Mouse (Mus musculus): ENCODE measurements around the gene Rcn3. TPM values are rescaled to one million over a fixed set of nuclear protein-coding genes. Genes with fewer than 3 reads are reported as not detected.

The Rcn3 gene
- polyA plus RNA-seq, 1 experiment from 2014 or later: 215 TPM

GRCm38 (mm10) chr7:45135370-45135769, 43.3 kb upstream of the Rcn3 start:
- Histone ChIP-seq H3K9me3 (replicated peaks; ENCODE audit: low read length) (no peaks in the 10 kb centered on the region), H3K9ac (ENCODE audit: low read depth, low read length) (no peak overlapping the region), H3K4me1 (replicated peaks; ENCODE audit: insufficient read depth, low read length) (peaks cover 9% of the 10 kb centered on the region; the same call in 1 of the 2 replicates), H3K36me3 (ENCODE audit: insufficient read depth, low read length) (no peaks in the 10 kb centered on the region), H3K4me2 (ENCODE audit: low read length) (peak overlapping the region; percentile 91), H3K27me3 (ENCODE audit: insufficient read depth, low read length) (no peaks in the 10 kb centered on the region), H3K27ac (no peak overlapping the region), H3K4me3 (replicated peaks; ENCODE audit: low read depth, low read length) (peak overlapping the region; percentile 67; the same call in 1 of the 2 replicates)
- ATAC-seq (replicated peaks; ENCODE audit: low FRiP score, low read depth) (no peak), DNase-seq (ENCODE audit: low spot score) (no peak)
- 85% methylated on average over 3 of the region's 3 CpGs for WGBS
- TF ChIP-seq CTCF (IDR thresholded peaks at IDR 0.05; ENCODE audit: low read depth): no peak

GRCm38 (mm10) chr7:45134544-45135026, 42.6 kb upstream of the Rcn3 start:
- DNase-seq (ENCODE audit: low spot score): peak; percentile 71
- Histone ChIP-seq H3K27ac (no peak overlapping the region), H3K9me3 (replicated peaks; ENCODE audit: low read length) (no peaks in the 10 kb centered on the region), H3K4me2 (ENCODE audit: low read length) (no peak overlapping the region), H3K4me3 (replicated peaks; ENCODE audit: low read depth, low read length) (no peak overlapping the region), H3K36me3 (ENCODE audit: insufficient read depth, low read length) (no peaks in the 10 kb centered on the region), H3K27me3 (ENCODE audit: insufficient read depth, low read length) (no peaks in the 10 kb centered on the region), H3K4me1 (replicated peaks; ENCODE audit: insufficient read depth, low read length) (peaks cover 11% of the 10 kb centered on the region; the same call in 1 of the 2 replicates), H3K9ac (ENCODE audit: low read depth, low read length) (no peak overlapping the region)
- WGBS: 15% methylated on average over 12 of the region's 12 CpGs
- ATAC-seq (replicated peaks; ENCODE audit: low FRiP score, low read depth): peak; percentile 27
- no peak for TF ChIP-seq CTCF (IDR thresholded peaks at IDR 0.05; ENCODE audit: low read depth)

GRCm38 (mm10) chr7:45133446-45134159, 41.6 kb upstream of the Rcn3 start:
- WGBS: 80% methylated on average over 8 of the region's 8 CpGs
- ATAC-seq (replicated peaks; ENCODE audit: low FRiP score, low read depth) (no peak), DNase-seq (ENCODE audit: low spot score) (no peak)
- peak; percentile 38 for TF ChIP-seq CTCF (IDR thresholded peaks at IDR 0.05; ENCODE audit: low read depth)
- Histone ChIP-seq H3K4me3 (replicated peaks; ENCODE audit: low read depth, low read length) (no peak overlapping the region), H3K4me1 (replicated peaks; ENCODE audit: insufficient read depth, low read length) (peaks cover 17% of the 10 kb centered on the region; the same call in 1 of the 2 replicates), H3K4me2 (ENCODE audit: low read length) (no peak overlapping the region), H3K27ac (no peak overlapping the region), H3K9me3 (replicated peaks; ENCODE audit: low read length) (no peaks in the 10 kb centered on the region), H3K27me3 (ENCODE audit: insufficient read depth, low read length) (no peaks in the 10 kb centered on the region), H3K9ac (ENCODE audit: low read depth, low read length) (no peak overlapping the region), H3K36me3 (ENCODE audit: insufficient read depth, low read length) (no peaks in the 10 kb centered on the region)

GRCm38 (mm10) chr7:45131850-45132249, 39.8 kb upstream of the Rcn3 start:
- Histone ChIP-seq H3K36me3 (ENCODE audit: insufficient read depth, low read length) (peaks cover under 1% of the 10 kb centered on the region; the same call in 1 of the 2 replicates), H3K9ac (ENCODE audit: low read depth, low read length) (no peak overlapping the region), H3K4me1 (replicated peaks; ENCODE audit: insufficient read depth, low read length) (peaks cover 25% of the 10 kb centered on the region), H3K27ac (no peak overlapping the region), H3K27me3 (ENCODE audit: insufficient read depth, low read length) (no peaks in the 10 kb centered on the region), H3K9me3 (replicated peaks; ENCODE audit: low read length) (no peaks in the 10 kb centered on the region), H3K4me2 (ENCODE audit: low read length) (no peak overlapping the region), H3K4me3 (replicated peaks; ENCODE audit: low read depth, low read length) (no peak overlapping the region)
- no peak for ATAC-seq (replicated peaks; ENCODE audit: low FRiP score, low read depth)
- 81% methylated on average over 11 of the region's 11 CpGs for WGBS
- no peak for DNase-seq (ENCODE audit: low spot score)
- no peak for TF ChIP-seq CTCF (IDR thresholded peaks at IDR 0.05; ENCODE audit: low read depth)

- TF ChIP-seq CTCF (IDR thresholded peaks at IDR 0.05; ENCODE audit: low read depth): no peak
- Histone ChIP-seq H3K27ac (peak overlapping the region; percentile 90), H3K27me3 (ENCODE audit: insufficient read depth, low read length) (no peaks in the 10 kb centered on the region), H3K4me2 (ENCODE audit: low read length) (peak overlapping the region; percentile 64), H3K9ac (ENCODE audit: low read depth, low read length) (peak overlapping the region; percentile 60; the same call in 1 of the 2 replicates), H3K4me3 (replicated peaks; ENCODE audit: low read depth, low read length) (no peak overlapping the region; the same call in 1 of the 2 replicates), H3K36me3 (ENCODE audit: insufficient read depth, low read length) (peaks cover 19% of the 10 kb centered on the region), H3K4me1 (replicated peaks; ENCODE audit: insufficient read depth, low read length) (peaks cover 32% of the 10 kb centered on the region), H3K9me3 (replicated peaks; ENCODE audit: low read length) (no peaks in the 10 kb centered on the region)
- 58% methylated on average over 15 of the region's 15 CpGs for WGBS
- no peak for DNase-seq (ENCODE audit: low spot score)
- no peak for ATAC-seq (replicated peaks; ENCODE audit: low FRiP score, low read depth)
These were observed 37.9 kb upstream of the Rcn3 start for GRCm38 (mm10) chr7:45129776-45130512.

GRCm38 (mm10) chr7:45129318-45129717, 37.3 kb upstream of the Rcn3 start:
- TF ChIP-seq CTCF (IDR thresholded peaks at IDR 0.05; ENCODE audit: low read depth): no peak
- no peaks in the 10 kb centered on the region for H3K27me3 ChIP-seq (ENCODE audit: insufficient read depth, low read length)
- under 1% methylated on average over 17 of the region's 17 CpGs for WGBS
- ATAC-seq (replicated peaks; ENCODE audit: low FRiP score, low read depth) (no peak), DNase-seq (ENCODE audit: low spot score) (no peak)
- H3K9me3 ChIP-seq (replicated peaks; ENCODE audit: low read length): no peaks in the 10 kb centered on the region
- peak overlapping the region; percentile 60 for H3K9ac ChIP-seq (ENCODE audit: low read depth, low read length)
- H3K36me3 ChIP-seq (ENCODE audit: insufficient read depth, low read length): peaks cover 19% of the 10 kb centered on the region
- H3K27ac ChIP-seq: peak overlapping the region; percentile 90
- peak overlapping the region; percentile 64 for H3K4me2 ChIP-seq (ENCODE audit: low read length)
- H3K4me1 ChIP-seq (replicated peaks; ENCODE audit: insufficient read depth, low read length): peaks cover 30% of the 10 kb centered on the region; the same call in 1 of the 2 replicates
- H3K4me3 ChIP-seq (replicated peaks; ENCODE audit: low read depth, low read length): peak overlapping the region; percentile 40

Measured in kidney, postnatal 0 days (tissue).